Mouse (Mus musculus): Measurements from ENCODE around the gene Dchs1. TPM values are rescaled to one million over a fixed set of nuclear protein-coding genes. Genes with fewer than 3 reads are reported as not detected.
A peak's percentile ranks its signal among the peaks of the same experiment; 100 is the strongest.

The Dchs1 gene
- polyA plus RNA-seq (2015; fragmentation: Nextera tagmentation; extraction: Ambion mirVana) = 0.77 and 0.91 TPM in 2 replicates

DNA sequence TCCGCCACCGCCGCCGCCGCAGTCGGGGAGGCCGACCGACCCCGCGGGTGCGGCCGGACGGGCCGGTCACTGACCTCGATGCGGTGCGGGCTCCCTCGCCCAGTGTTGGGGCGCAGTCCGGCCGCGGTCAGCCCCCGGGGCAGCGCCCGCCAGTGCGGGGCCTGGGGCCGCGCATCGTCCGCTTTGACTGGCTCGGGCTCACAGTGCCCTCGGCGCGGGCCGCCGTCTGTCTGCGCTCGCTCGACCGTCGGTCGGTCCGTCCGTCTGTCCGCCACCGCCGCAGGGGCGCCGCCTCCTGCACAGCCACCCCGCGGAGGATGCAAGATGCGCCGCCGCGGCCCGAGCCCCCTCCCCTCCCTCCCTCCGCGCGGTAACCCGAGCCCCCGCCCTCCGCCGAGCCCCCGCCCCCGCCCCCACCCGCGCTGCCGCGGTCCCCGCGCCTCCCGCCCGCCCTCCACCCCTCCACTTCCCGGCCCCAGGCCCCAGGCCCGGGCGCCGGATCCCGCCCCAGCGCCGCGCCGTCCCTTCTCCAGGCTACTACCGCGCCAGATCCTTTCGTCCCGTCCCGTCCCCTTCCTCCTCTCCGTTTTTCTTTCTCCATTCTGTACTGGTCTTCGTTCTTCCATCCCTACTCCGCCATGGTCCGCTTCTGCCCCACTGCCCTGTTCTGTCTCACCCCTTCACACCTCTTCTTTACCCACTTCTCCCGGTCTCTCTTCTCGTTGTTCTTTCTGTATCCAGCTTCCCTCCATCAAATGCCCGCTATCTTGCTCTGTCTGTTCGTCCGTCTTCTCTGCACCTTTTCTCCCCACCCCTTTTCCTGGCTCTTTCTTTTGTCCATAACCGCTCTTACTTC lies at the start of gene Dchs1:
Dchs1 (minus strand) TSS at position 370 of the 856 bp plus-strand sequence.
- WGBS (ENCODE audit: insufficient replicate concordance) = 2% methylated on average over 70 of the region's 97 CpGs
- Histone ChIP-seq H3K4me1 (ENCODE audit: control insufficient read depth, low read depth, low read length) (no peaks in the 10 kb centered on the region), H3K36me3 (ENCODE audit: control insufficient read depth, insufficient read depth) (no peaks in the 10 kb centered on the region), H3K27ac (ENCODE audit: low read length) (no peak within 1 kb of the TSS), H3K9me3 (replicated peaks; ENCODE audit: control insufficient read depth, low read length) (no peaks in the 10 kb centered on the region), H3K4me2 (ENCODE audit: low read depth, low read length) (peak within 1 kb of the TSS; percentile 52), H3K9ac (ENCODE audit: low read depth, low read length) (0 out of 2 replicates have a peak within 1 kb of the TSS, but pooled peaks have one; percentile 19), H3K4me3 (ENCODE audit: low read depth, low read length) (peak within 1 kb of the TSS; percentile 55), H3K27me3 (ENCODE audit: control insufficient read depth, insufficient read depth, low read depth, low read length) (peaks cover 50% of the 10 kb centered on the region)
- ATAC-seq (ENCODE audit: low read depth) = peak; percentile 41

DNA sequence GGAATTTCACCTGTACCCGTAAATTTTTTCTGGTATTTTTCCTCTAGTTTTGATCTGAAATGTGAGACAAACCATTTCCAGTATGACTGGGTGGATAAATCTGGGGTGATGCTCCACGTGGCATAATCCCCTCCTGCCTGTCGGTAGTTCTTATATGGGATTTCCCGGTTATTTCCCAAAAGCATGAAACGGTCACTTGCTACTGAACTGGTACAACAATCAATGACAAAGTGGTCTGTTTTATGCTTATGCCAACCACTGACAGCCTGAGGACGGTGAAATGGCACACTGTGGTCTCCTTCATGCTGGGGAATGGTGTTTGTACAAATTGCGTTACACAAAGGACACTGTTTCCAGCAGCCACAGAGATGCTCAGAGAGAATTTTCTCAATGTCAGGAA lies 36.8 kb upstream of the Dchs1 start:
- WGBS (ENCODE audit: insufficient replicate concordance) = 61% methylated on average over 7 of the region's 7 CpGs
- H3K9me3 ChIP-seq (replicated peaks; ENCODE audit: control insufficient read depth, low read length) = no peaks in the 10 kb centered on the region
- no peak for ATAC-seq (ENCODE audit: low read depth)
- H3K27me3 ChIP-seq (ENCODE audit: control insufficient read depth, insufficient read depth, low read depth, low read length) = no peaks in the 10 kb centered on the region
- H3K4me3 ChIP-seq (ENCODE audit: low read depth, low read length) = no peak overlapping the region
- no peak overlapping the region for H3K9ac ChIP-seq (ENCODE audit: low read depth, low read length)
- no peaks in the 10 kb centered on the region for H3K4me1 ChIP-seq (ENCODE audit: control insufficient read depth, low read depth, low read length)
- H3K4me2 ChIP-seq (ENCODE audit: low read depth, low read length) = no peak overlapping the region
- H3K27ac ChIP-seq (ENCODE audit: low read length) = no peak overlapping the region
- no peaks in the 10 kb centered on the region for H3K36me3 ChIP-seq (ENCODE audit: control insufficient read depth, insufficient read depth)

DNA sequence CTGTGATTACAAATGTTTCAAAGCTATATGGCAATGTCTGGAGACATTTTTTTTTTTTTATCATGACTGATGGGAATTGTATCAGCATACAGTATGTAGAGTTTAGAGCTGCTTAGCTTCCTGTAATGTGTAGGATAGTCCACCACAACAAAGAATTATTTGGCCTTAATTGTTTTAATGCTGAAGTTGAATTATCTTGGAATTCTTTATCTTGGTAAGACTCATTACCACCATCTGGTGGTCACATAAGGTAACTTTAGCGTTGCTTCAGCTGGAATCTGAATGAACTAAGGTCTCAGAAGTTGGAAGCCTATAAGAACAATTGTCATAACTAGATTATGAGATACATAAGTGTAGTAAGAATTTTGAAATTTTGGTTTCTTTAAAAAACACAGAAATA lies 31.0 kb upstream of the Dchs1 start:
- Histone ChIP-seq H3K4me2 (ENCODE audit: low read depth, low read length) (no peak overlapping the region), H3K4me1 (ENCODE audit: control insufficient read depth, low read depth, low read length) (no peaks in the 10 kb centered on the region), H3K27ac (ENCODE audit: low read length) (no peak overlapping the region), H3K27me3 (ENCODE audit: control insufficient read depth, insufficient read depth, low read depth, low read length) (no peaks in the 10 kb centered on the region), H3K9me3 (replicated peaks; ENCODE audit: control insufficient read depth, low read length) (no peaks in the 10 kb centered on the region), H3K4me3 (ENCODE audit: low read depth, low read length) (no peak overlapping the region), H3K9ac (ENCODE audit: low read depth, low read length) (no peak overlapping the region), H3K36me3 (ENCODE audit: control insufficient read depth, insufficient read depth) (no peaks in the 10 kb centered on the region)
- 0% methylated on average over 1 of the region's 1 CpGs for WGBS (ENCODE audit: insufficient replicate concordance)
- ATAC-seq (ENCODE audit: low read depth) = no peak

DNA sequence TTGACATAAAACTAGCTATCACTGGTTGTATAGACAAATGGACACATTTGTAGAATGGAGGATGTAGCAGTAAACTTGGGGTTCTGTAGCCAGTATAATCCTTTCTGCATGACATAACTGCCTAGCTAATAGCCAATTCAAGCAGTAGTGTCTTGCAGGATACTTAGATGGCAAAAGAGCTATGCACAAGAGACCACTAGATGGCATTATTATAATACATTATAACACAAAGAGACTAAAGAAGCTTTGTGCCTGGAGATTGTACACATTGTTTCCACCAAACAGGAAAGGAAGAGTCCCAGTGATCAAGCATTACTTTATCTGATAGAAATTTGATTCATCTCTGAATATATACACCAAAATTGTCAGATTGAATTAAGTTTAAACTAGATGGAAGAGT lies 29.3 kb upstream of the Dchs1 start:
- no peak overlapping the region for H3K9ac ChIP-seq (ENCODE audit: low read depth, low read length)
- no peaks in the 10 kb centered on the region for H3K36me3 ChIP-seq (ENCODE audit: control insufficient read depth, insufficient read depth)
- H3K4me3 ChIP-seq (ENCODE audit: low read depth, low read length) = no peak overlapping the region

DNA sequence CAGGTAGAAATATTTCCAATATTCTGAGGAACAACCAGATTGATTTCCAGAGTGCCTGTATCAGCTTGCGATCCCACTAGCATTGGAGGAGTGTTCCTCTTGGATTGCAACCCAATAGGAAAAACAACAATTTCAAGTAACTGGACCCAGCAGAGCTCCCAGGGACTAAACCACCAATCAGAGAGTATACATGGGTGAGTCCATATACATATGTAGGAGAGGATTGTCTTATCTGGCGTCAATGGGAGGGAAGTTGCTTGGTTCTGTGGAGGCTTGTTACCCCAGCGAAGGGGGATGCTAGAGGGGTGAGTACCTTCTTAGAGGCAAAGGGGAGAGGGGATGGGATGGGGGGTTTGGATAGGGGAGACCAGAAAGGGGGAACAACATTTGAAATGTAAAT lies 25.9 kb upstream of the Dchs1 start:
- Histone ChIP-seq H3K27ac (ENCODE audit: low read length) (no peak overlapping the region), H3K4me3 (ENCODE audit: low read depth, low read length) (no peak overlapping the region), H3K9me3 (replicated peaks; ENCODE audit: control insufficient read depth, low read length) (no peaks in the 10 kb centered on the region), H3K4me2 (ENCODE audit: low read depth, low read length) (no peak overlapping the region), H3K9ac (ENCODE audit: low read depth, low read length) (no peak overlapping the region), H3K36me3 (ENCODE audit: control insufficient read depth, insufficient read depth) (peaks cover 4% of the 10 kb centered on the region; the same call in 1 of the 2 replicates), H3K4me1 (ENCODE audit: control insufficient read depth, low read depth, low read length) (peaks cover 12% of the 10 kb centered on the region), H3K27me3 (ENCODE audit: control insufficient read depth, insufficient read depth, low read depth, low read length) (no peaks in the 10 kb centered on the region)
- 76% methylated on average over 3 of the region's 3 CpGs for WGBS (ENCODE audit: insufficient replicate concordance)
- no peak for ATAC-seq (ENCODE audit: low read depth)

More for the DNA sequence above, 29.3 kb upstream of the Dchs1 start:
- no peak overlapping the region for H3K27ac ChIP-seq (ENCODE audit: low read length)
- no peaks in the 10 kb centered on the region for H3K9me3 ChIP-seq (replicated peaks; ENCODE audit: control insufficient read depth, low read length)
- no peak overlapping the region for H3K4me2 ChIP-seq (ENCODE audit: low read depth, low read length)
- H3K27me3 ChIP-seq (ENCODE audit: control insufficient read depth, insufficient read depth, low read depth, low read length) = no peaks in the 10 kb centered on the region
- H3K4me1 ChIP-seq (ENCODE audit: control insufficient read depth, low read depth, low read length) = no peaks in the 10 kb centered on the region
- no peak for ATAC-seq (ENCODE audit: low read depth)

DNA sequence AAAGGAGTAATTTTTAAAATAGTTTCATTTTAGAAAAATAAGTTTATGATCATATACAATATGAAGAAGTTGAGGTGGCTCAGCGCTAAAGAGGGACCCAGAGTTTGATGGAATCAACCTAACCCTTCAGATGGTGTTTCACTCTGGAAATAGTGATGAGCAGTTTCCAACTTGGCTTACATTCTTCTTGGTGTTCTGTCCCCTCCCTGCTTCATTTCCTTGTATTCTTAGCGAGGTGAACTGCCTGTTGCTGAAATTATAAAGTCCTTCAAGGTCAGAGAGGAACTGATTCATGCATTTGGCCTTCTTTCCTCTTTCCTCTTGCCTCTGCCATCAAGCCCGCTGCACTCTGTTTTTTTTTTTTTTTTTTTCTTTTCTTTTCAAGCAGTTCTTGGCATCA lies 25.1 kb upstream of the Dchs1 start:
- Histone ChIP-seq H3K36me3 (ENCODE audit: control insufficient read depth, insufficient read depth) (peaks cover 4% of the 10 kb centered on the region; the same call in 1 of the 2 replicates), H3K9ac (ENCODE audit: low read depth, low read length) (no peak overlapping the region), H3K27me3 (ENCODE audit: control insufficient read depth, insufficient read depth, low read depth, low read length) (no peaks in the 10 kb centered on the region), H3K27ac (ENCODE audit: low read length) (no peak overlapping the region), H3K4me1 (ENCODE audit: control insufficient read depth, low read depth, low read length) (peaks cover 12% of the 10 kb centered on the region), H3K9me3 (replicated peaks; ENCODE audit: control insufficient read depth, low read length) (no peaks in the 10 kb centered on the region), H3K4me2 (ENCODE audit: low read depth, low read length) (no peak overlapping the region), H3K4me3 (ENCODE audit: low read depth, low read length) (no peak overlapping the region)
- 64% methylated on average over 3 of the region's 3 CpGs for WGBS (ENCODE audit: insufficient replicate concordance)
- no peak for ATAC-seq (ENCODE audit: low read depth)

DNA sequence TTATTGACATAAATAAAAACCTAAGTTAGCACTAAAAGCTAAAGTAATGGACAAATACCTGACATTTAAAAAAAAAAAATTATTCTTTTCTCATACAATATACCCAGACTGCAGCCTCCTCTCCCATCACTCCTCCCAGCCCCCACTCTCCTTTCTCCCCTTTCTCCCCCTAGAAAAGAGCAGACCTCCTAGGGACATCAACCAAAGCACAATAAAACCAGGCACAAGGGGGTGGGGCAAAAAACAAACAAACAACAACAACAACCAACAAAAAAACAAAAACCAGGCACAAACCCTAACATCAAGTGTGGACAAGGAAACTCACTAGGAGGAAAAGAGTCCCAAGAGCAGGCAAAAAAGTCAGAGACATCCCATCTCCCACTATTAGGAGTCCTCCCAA lies 24.1 kb upstream of the Dchs1 start:
- Histone ChIP-seq H3K4me1 (ENCODE audit: control insufficient read depth, low read depth, low read length) (peaks cover 12% of the 10 kb centered on the region), H3K4me3 (ENCODE audit: low read depth, low read length) (peak overlapping the region; percentile 32; the same call in 1 of the 2 replicates), H3K9me3 (replicated peaks; ENCODE audit: control insufficient read depth, low read length) (no peaks in the 10 kb centered on the region), H3K36me3 (ENCODE audit: control insufficient read depth, insufficient read depth) (peaks cover 4% of the 10 kb centered on the region; the same call in 1 of the 2 replicates), H3K27ac (ENCODE audit: low read length) (no peak overlapping the region), H3K4me2 (ENCODE audit: low read depth, low read length) (peak overlapping the region; percentile 52), H3K9ac (ENCODE audit: low read depth, low read length) (no peak overlapping the region), H3K27me3 (ENCODE audit: control insufficient read depth, insufficient read depth, low read depth, low read length) (no peaks in the 10 kb centered on the region)
- ATAC-seq (ENCODE audit: low read depth) = no peak

DNA sequence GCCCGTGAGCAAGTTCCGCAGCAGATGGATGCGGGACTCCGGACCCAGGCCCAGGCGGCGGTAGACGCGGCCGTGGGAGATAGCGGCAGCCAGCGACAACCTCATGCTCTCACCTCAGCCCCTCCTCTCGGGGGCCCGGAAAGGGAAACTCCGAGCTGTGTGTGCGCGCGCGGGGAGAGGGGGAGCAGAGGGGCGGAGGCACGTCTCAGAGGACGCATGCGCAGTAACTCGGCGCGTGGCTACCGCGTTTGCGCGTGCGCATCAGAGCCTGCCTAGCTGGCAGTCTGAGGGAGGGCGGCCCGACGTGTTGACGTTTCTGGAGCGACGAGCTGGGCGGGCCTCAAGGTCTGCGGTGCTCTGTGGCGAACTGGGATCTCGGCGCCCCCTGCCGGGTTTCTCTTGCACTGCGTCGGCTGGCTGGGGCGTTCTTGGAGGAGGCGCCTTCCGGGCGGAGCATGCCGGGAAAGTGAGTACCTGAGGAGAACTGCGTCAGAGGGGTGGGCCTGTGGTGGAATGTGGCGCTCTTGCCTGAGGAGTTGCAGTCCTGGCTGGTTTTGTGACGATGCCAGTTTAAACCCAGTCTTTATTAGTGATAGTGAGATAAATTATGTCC lies 23.5 kb upstream of the Dchs1 start, which contains the start of gene Mrpl17:
Mrpl17 (minus strand) TSS at position 223 of the 613 bp plus-strand sequence.
- peak; percentile 97 for ATAC-seq (ENCODE audit: low read depth)
- Histone ChIP-seq H3K27me3 (ENCODE audit: control insufficient read depth, insufficient read depth, low read depth, low read length) (no peaks in the 10 kb centered on the region), H3K4me2 (ENCODE audit: low read depth, low read length) (peak within 1 kb of the TSS; percentile 70), H3K9me3 (replicated peaks; ENCODE audit: control insufficient read depth, low read length) (no peaks in the 10 kb centered on the region), H3K4me3 (ENCODE audit: low read depth, low read length) (peak within 1 kb of the TSS; percentile 87), H3K27ac (ENCODE audit: low read length) (peak within 1 kb of the TSS; percentile 80), H3K36me3 (ENCODE audit: control insufficient read depth, insufficient read depth) (peaks cover 4% of the 10 kb centered on the region; the same call in 1 of the 2 replicates), H3K9ac (ENCODE audit: low read depth, low read length) (peak within 1 kb of the TSS; percentile 91), H3K4me1 (ENCODE audit: control insufficient read depth, low read depth, low read length) (peaks cover 12% of the 10 kb centered on the region)
- WGBS (ENCODE audit: insufficient replicate concordance) = under 1% methylated on average over 50 of the region's 52 CpGs
